Mouse (Mus musculus): ENCODE data around the gene Pck1.

The Pck1 gene

GRCm38 (mm10) chr2:173151784-173152284 is 1.0 kb upstream of the Pck1 start:
- DNase-seq = no peak

DNA sequence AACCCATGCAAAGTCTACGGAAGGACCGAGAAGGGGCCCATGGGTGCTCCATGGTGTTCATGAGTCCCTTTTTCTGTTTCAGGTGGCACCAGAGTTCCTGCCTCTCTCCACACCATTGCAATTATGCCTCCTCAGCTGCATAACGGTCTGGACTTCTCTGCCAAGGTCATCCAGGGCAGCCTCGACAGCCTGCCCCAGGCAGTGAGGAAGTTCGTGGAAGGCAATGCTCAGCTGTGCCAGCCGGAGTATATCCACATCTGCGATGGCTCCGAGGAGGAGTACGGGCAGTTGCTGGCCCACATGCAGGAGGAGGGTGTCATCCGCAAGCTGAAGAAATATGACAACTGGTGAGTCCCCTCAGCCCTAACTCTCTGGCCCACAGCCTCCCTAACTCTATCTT is 418 bp downstream of the Pck1 start:
- DNase-seq = no peak

GRCm38 (mm10) chr2:173154513-173154912 is 1.7 kb downstream of the Pck1 start:
- peak; percentile 33 for DNase-seq

DNA sequence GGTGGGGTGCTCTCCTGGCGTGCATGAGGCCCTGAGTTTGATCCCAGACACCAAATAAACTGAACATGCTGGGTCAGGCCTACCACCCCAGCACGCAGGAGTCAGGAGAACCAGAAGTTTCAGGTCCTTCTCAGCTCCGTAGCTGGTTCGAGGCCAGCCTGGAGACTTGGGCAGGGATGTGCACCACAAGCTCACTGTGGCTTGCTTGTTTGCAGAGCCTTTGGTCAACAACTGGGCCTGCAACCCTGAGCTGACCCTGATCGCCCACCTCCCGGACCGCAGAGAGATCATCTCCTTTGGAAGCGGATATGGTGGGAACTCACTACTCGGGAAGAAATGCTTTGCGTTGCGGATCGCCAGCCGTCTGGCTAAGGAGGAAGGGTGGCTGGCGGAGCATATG is 2.1 kb downstream of the Pck1 start:
- DNase-seq = peak; percentile 28

GRCm38 (mm10) chr2:173155907-173156306 is 3.1 kb downstream of the Pck1 start:
- peak; percentile 46 for DNase-seq

GRCm38 (mm10) chr2:173156923-173157322 is 4.1 kb downstream of the Pck1 start:
- no peak for DNase-seq

GRCm38 (mm10) chr2:173157376-173157775 is 4.5 kb downstream of the Pck1 start:
- no peak for DNase-seq

- DNase-seq = no peak
These were observed 5.0 kb downstream of the Pck1 start for GRCm38 (mm10) chr2:173157871-173158270.

DNA sequence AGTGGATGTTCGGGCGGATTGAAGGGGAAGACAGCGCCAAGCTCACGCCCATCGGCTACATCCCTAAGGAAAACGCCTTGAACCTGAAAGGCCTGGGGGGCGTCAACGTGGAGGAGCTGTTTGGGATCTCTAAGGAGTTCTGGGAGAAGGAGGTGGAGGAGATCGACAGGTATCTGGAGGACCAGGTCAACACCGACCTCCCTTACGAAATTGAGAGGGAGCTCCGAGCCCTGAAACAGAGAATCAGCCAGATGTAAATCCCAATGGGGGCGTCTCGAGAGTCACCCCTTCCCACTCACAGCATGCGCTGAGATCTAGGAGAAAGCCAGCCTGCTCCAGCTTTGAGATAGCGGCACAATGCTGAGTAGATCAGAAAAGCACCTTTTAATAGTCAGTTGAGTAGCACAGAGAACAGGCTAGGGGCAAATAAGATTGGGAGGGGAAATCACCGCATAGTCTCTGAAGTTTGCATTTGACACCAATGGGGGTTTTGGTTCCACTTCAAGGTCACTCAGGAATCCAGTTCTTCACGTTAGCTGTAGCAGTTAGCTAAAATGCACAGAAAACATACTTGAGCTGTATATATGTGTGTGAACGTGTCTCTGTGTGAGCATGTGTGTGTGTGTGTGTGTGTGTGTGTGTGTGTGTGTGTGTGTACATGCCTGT is 5.7 kb downstream of the Pck1 start:
- DNase-seq = peak; percentile 44

GRCm38 (mm10) chr2:173159354-173160311 is 6.8 kb downstream of the Pck1 start:
- peak; percentile 82 for DNase-seq

GRCm38 (mm10) chr2:173163380-173163779 is 10.5 kb downstream of the Pck1 start:
- DNase-seq = no peak

GRCm38 (mm10) chr2:173164358-173164757 is 11.5 kb downstream of the Pck1 start:
- peak; percentile 78 for DNase-seq

DNA sequence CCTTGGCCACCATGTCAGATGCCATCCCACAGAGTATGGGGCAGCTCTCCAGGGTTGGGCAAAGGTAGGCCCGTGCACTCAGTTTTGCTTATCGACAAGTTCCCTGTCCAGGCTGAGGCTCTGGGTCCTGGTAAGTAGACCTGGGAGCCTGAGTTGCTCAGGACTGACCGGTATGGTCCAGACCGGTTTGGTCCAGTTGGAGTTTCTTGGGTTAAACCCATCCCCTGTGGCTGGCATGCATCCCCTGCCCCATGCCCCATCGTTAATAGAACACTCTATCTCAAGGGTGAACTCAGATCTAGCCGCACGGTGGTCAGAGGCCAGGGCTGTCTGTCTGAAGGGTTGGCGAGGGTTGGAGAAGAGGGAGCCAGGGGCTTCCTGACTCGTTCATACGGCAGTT is 12.1 kb downstream of the Pck1 start:
- peak; percentile 63 for DNase-seq

DNA sequence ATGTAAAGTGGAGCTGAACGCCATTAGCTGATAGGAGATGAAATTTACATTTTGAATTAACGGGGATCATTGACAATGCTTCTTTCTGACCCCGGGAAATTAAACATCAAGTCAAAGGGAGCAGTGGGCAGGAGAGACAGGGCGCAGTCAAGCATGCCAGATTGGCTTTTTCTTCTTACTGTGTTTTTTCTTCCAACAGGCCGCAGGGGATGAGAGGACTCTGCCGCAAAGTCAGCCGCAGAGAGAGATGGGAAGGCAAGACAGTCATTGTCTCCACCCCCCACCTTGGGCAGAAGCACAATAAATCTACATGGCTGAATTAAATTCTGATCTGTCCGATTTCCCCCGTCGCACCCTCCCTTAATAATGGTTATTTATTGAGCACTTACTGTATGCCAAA is 12.5 kb downstream of the Pck1 start:
- DNase-seq = peak; percentile 23

- peak; percentile 24 for DNase-seq
These were observed 15.6 kb downstream of the Pck1 start for GRCm38 (mm10) chr2:173168411-173168851.

DNA sequence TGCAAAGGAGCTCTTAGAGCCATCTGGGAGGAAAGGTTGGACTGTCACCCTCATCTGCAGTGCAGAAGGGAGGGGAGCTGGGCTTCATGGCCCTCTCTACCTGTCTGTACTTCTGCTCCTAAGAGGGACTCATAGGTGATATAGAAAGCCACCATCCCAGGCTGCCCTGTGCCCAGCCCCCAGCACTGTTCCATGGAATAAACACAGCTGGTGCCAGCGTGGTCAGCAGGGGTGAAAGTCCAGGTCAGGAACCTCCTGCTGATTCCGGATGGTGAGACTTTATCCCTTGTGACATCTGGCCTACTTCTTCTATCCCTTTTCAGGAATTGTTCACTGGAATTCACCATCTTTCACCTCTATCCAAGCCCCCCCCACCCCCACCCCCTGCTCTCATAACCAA is 17.2 kb downstream of the Pck1 start:
- peak; percentile 82 for DNase-seq

GRCm38 (mm10) chr2:173170715-173171114 is 17.9 kb downstream of the Pck1 start:
- DNase-seq = no peak

DNA sequence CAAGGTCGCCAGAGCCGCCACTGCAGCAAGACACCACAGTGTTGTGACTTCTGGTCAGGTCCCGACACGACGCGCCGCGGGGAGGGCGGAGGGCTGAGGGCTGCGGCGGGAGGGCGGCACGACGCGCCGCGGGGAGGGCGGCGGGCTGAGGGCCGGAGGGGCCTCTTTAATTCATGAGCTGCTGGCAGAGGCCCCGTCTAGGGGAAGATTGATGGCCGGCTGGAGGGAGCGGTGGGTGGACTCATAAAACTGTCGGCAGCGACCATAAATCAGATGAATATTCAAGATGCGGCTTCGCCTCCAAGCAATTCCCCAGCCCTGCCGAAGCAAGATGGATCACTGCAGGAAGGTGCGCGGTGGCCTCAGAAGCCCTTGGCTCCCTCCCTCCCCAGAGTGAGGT is 18.6 kb downstream of the Pck1 start:
- DNase-seq = peak; percentile 82

GRCm38 (mm10) chr2:173171956-173172355 is 19.1 kb downstream of the Pck1 start:
- no peak for DNase-seq

DNA sequence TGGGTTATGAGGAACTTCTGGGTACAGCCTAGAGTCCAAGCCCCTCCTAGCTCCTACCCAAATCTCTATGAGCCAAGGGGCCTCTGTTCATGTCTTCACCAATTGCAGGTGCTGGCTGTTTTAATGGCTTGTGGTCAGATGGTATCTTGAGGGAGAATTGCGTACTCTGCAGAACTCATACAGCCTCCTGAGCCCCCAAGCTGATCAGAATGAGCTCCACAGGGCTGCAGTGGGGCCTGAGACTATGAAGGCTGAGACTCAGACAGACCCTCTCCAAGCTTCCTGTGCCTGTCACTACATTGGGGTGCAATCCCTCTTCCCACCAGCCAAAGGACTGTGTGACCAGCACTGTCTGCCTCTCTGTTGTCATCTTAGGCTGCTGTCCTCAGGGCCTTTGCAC is 19.5 kb downstream of the Pck1 start:
- peak; percentile 43 for DNase-seq

- DNase-seq = no peak
These were observed 20.2 kb downstream of the Pck1 start for GRCm38 (mm10) chr2:173173008-173173407.

DNA sequence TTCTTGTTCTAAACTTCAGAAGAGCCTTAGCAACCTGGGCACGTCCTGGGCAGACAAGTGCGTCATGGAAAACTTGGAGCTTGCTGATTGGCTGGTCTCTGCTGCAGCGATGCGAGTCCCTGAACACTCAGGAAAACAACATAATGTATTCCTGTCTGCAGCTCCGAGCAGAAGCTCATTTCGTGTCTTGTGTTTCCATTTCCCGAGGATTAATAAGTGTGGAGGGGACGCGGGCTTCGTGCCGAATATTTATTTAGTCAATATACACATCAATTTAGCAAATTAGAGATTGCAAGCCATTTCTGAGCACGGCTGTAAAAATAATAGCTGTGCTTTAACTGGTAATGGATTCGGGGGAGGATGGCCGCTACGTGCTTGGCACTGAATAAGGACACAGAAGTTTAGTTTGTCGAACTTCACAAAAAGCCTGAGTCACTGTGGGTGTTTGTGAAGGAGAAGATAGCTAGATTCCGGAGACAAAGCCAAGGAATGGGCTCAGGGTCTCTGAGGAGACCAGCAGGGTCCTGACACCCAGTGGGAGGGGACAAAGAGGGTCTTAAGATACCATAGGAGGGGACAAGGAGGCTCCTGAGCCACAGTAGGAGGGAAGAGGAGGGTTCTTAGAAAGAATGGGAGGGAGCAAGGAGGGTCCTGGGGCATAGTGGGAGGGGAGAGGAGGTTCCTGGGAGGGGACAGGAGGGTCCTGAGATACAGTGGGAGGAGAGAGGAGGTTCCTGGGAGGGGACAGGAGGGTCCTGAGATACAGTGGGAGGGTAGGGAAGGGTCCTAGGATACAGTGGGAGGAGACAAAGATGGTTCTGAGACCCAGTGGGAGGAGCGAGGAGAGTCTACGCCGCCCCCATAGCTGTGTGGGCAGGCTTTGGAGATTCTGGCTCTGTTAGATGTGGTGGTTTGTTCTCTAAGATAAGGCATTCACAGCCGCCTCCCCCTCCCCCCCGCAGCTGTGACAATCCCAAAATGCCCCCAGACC is 21.0 kb downstream of the Pck1 start:
- peak; percentile 75 for DNase-seq

- no peak for DNase-seq
These were observed 21.7 kb downstream of the Pck1 start for GRCm38 (mm10) chr2:173174569-173174968.
